Mouse (Mus musculus): ENCODE measurements around the gene Rbl1. TPM values are rescaled to one million over a fixed set of nuclear protein-coding genes. Genes with fewer than 3 reads are reported as not detected.
A peak's percentile ranks its signal among the peaks of the same experiment; 100 is the strongest.
"Not testable (repeated sequence)": the region's sequence is repeated elsewhere in the genome, so short reads cannot be mapped to it uniquely, and the experiment has no call there.

Gene Rbl1
- total RNA-seq (2021), result 1 to 10 TPM; 1.3 to 2.2 TPM

- DNase-seq (ENCODE audit: extremely low spot score in 1 of 2, low spot score in 1 of 2), result peak; percentile 78 to 92
Measured at GRCm38 (mm10) chr2:157204366-157205218, at the start of gene Rbl1. Gene Rbl1 (minus strand): TSS chr2:157204534.

GRCm38 (mm10) chr2:157248111-157248510 is 43.8 kb upstream of the Rbl1 start:
- DNase-seq (ENCODE audit: extremely low spot score in 1 of 2, low spot score in 1 of 2), result no peak

- DNase-seq (ENCODE audit: extremely low spot score in 1 of 2, low spot score in 1 of 2), result no peak
Measured at GRCm38 (mm10) chr2:157245603-157246002, 41.3 kb upstream of the Rbl1 start.

- DNase-seq (ENCODE audit: extremely low spot score in 1 of 2, low spot score in 1 of 2), result no peak
Measured at GRCm38 (mm10) chr2:157245001-157245400, 40.7 kb upstream of the Rbl1 start.

- no peak for DNase-seq (ENCODE audit: extremely low spot score in 1 of 2, low spot score in 1 of 2)
Measured at GRCm38 (mm10) chr2:157235946-157236345, 31.6 kb upstream of the Rbl1 start.

GRCm38 (mm10) chr2:157221916-157222315 is 17.6 kb upstream of the Rbl1 start:
- not testable (repeated sequence) for DNase-seq (ENCODE audit: extremely low spot score in 1 of 2, low spot score in 1 of 2)

GRCm38 (mm10) chr2:157220108-157220507 is 15.8 kb upstream of the Rbl1 start:
- no peak for DNase-seq (ENCODE audit: extremely low spot score in 1 of 2, low spot score in 1 of 2)

GRCm38 (mm10) chr2:157211731-157212130 is 7.4 kb upstream of the Rbl1 start:
- DNase-seq (ENCODE audit: extremely low spot score in 1 of 2, low spot score in 1 of 2), result no peak

- peak in 1 of 2 experiments; percentile 6 for DNase-seq (ENCODE audit: extremely low spot score in 1 of 2, low spot score in 1 of 2)
Measured at GRCm38 (mm10) chr2:157203459-157204365, 622 bp downstream of the Rbl1 start.

GRCm38 (mm10) chr2:157203026-157203425 is 1.3 kb downstream of the Rbl1 start:
- DNase-seq (ENCODE audit: extremely low spot score in 1 of 2, low spot score in 1 of 2), result no peak

GRCm38 (mm10) chr2:157202361-157202760 is 2.0 kb downstream of the Rbl1 start:
- DNase-seq (ENCODE audit: extremely low spot score in 1 of 2, low spot score in 1 of 2), result no peak

GRCm38 (mm10) chr2:157201081-157201830 is 3.1 kb downstream of the Rbl1 start:
- no peak for DNase-seq (ENCODE audit: extremely low spot score in 1 of 2, low spot score in 1 of 2)

GRCm38 (mm10) chr2:157198405-157198804 is 5.9 kb downstream of the Rbl1 start:
- not testable (repeated sequence) for DNase-seq (ENCODE audit: extremely low spot score in 1 of 2, low spot score in 1 of 2)

- no peak for DNase-seq (ENCODE audit: extremely low spot score in 1 of 2, low spot score in 1 of 2)
Measured at GRCm38 (mm10) chr2:157190651-157191050, 13.7 kb downstream of the Rbl1 start.

GRCm38 (mm10) chr2:157187223-157187622 is 17.1 kb downstream of the Rbl1 start:
- DNase-seq (ENCODE audit: extremely low spot score in 1 of 2, low spot score in 1 of 2), result no peak

GRCm38 (mm10) chr2:157186504-157186903 is 17.8 kb downstream of the Rbl1 start:
- no peak for DNase-seq (ENCODE audit: extremely low spot score in 1 of 2, low spot score in 1 of 2)

- no peak for DNase-seq (ENCODE audit: extremely low spot score in 1 of 2, low spot score in 1 of 2)
Measured at GRCm38 (mm10) chr2:157185022-157185660, 19.2 kb downstream of the Rbl1 start.

- no peak for DNase-seq (ENCODE audit: extremely low spot score in 1 of 2, low spot score in 1 of 2)
Measured at GRCm38 (mm10) chr2:157178167-157178566, 26.2 kb downstream of the Rbl1 start.

GRCm38 (mm10) chr2:157176248-157176647 is 28.1 kb downstream of the Rbl1 start:
- DNase-seq (ENCODE audit: extremely low spot score in 1 of 2, low spot score in 1 of 2), result no peak

GRCm38 (mm10) chr2:157174416-157174815 is 29.9 kb downstream of the Rbl1 start:
- no peak for DNase-seq (ENCODE audit: extremely low spot score in 1 of 2, low spot score in 1 of 2)
